Mouse (Mus musculus) MEL (cell line): ENCODE data around the gene Nudt16l1. TPM values are rescaled to one million over a fixed set of nuclear protein-coding genes. Genes with fewer than 3 reads are reported as not detected.

Experiments
- DNase-seq: peaks from one replicate; pipeline ENCODE4 v3.0.0; 2011; ENCODE audit warnings: low read depth, low spot score
- H3K27ac ChIP-seq: 2 replicates; pipeline ENCODE4 v1.5.1; 2012; ENCODE audit warnings: low read depth, mild to moderate bottlenecking, control low read depth, low read length, moderate library complexity; ENCODE audit not compliant: control insufficient read depth
- H3K27me3 ChIP-seq, 2 experiments: fragments of 150-350 bp in 1 of 2; sonication (generic) in 1 of 2; 2 replicates each; pipeline ENCODE4 v1.6.1; 2012; ENCODE audit warnings: low read length in 2 of 2, mild to moderate bottlenecking in 2 of 2, improper control_type of control experiment in 1 of 2, moderate library complexity in 1 of 2; ENCODE audit not compliant: insufficient read depth in 2 of 2, control insufficient read depth in 1 of 2
- H3K36me3 ChIP-seq, 2 experiments: 2 replicates each; pipeline ENCODE4 v1.6.1; 2012 to 2014; ENCODE audit warnings: low read length in 2 of 2, improper control_type of control experiment in 1 of 2, inconsistent platforms in 1 of 2, mild to moderate bottlenecking in 1 of 2; ENCODE audit not compliant: insufficient read depth in 2 of 2, control insufficient read depth in 1 of 2
- H3K4me1 ChIP-seq, 2 experiments: fragments of 150-350 bp in 1 of 2; sonication (generic) in 1 of 2; 2 replicates each; pipeline ENCODE4 v1.6.1; 2012; ENCODE audit warnings: low read length in 2 of 2, improper control_type of control experiment in 1 of 2, mild to moderate bottlenecking in 1 of 2; ENCODE audit not compliant: insufficient read depth in 2 of 2, control insufficient read depth in 1 of 2
- H3K4me3 ChIP-seq, 2 experiments: fragments of 150-350 bp in 1 of 2; sonication (generic) in 1 of 2; 2 replicates each; pipeline ENCODE4 v1.5.1; 2012; ENCODE audit warnings: low read depth in 2 of 2, low read length in 2 of 2, mild to moderate bottlenecking in 2 of 2, moderate library complexity in 2 of 2, control low read depth in 1 of 2, improper control_type of control experiment in 1 of 2; ENCODE audit not compliant: control insufficient read depth in 1 of 2, insufficient read depth in 1 of 2
- H3K79me2 ChIP-seq: 2 replicates; pipeline ENCODE4 v1.6.1; 2012; ENCODE audit warnings: mild to moderate bottlenecking, low read length, moderate library complexity; ENCODE audit not compliant: control insufficient read depth, poor library complexity, insufficient read depth
- H3K9ac ChIP-seq: 2 replicates; pipeline ENCODE4 v1.6.1; 2012; ENCODE audit warnings: low read depth, mild to moderate bottlenecking, control low read depth, low read length, moderate library complexity; ENCODE audit not compliant: control insufficient read depth, poor library complexity, severe bottlenecking
- H3K9me3 ChIP-seq: fragments of 150-350 bp; sonication (generic); replicated peaks from 2 replicates; pipeline ENCODE4 v1.6.1; 2012; ENCODE audit warnings: mild to moderate bottlenecking, low read length, improper control_type of control experiment, moderate library complexity; ENCODE audit not compliant: insufficient read depth
- CHD2 ChIP-seq: IDR thresholded peaks from 2 replicates; pipeline ENCODE4 v1.6.1; 2011; ENCODE audit warnings: low read length, improper control_type of control experiment
- CTCF ChIP-seq, 3 experiments: IDR thresholded peaks in 2 of 3; conservative IDR thresholded peaks in 1 of 3; 2 replicates each; pipeline ENCODE4 v1.5.1; 2011 to 2012; ENCODE audit warnings: low read length in 3 of 3, low read depth in 2 of 3, mild to moderate bottlenecking in 2 of 3, improper control_type of control experiment in 1 of 3, inconsistent platforms in 1 of 3, mixed read lengths in 1 of 3, moderate library complexity in 1 of 3; ENCODE audit not compliant: control insufficient read depth in 1 of 3, insufficient read depth in 1 of 3, poor library complexity in 1 of 3, severe bottlenecking in 1 of 3
- GABPA ChIP-seq: IDR thresholded peaks from 2 replicates; pipeline ENCODE4 v1.6.1; 2012; ENCODE audit warnings: low read depth, mild to moderate bottlenecking, inconsistent platforms, low read length, improper control_type of control experiment, moderate library complexity
- HCFC1 ChIP-seq: IDR thresholded peaks from 2 replicates; pipeline ENCODE4 v1.6.1; 2012; ENCODE audit warnings: low read depth, mild to moderate bottlenecking, inconsistent platforms, low read length, improper control_type of control experiment, moderate library complexity
- JUND ChIP-seq: IDR thresholded peaks from 2 replicates; pipeline ENCODE4 v1.6.1; 2011; ENCODE audit warnings: low read depth, mild to moderate bottlenecking, improper control_type of control experiment, low read length
- KAT2A ChIP-seq: conservative IDR thresholded peaks from 2 replicates; pipeline ENCODE4 v1.6.1; 2012; ENCODE audit warnings: low read depth, low read length, improper control_type of control experiment, inconsistent platforms
- MAZ ChIP-seq: IDR thresholded peaks from 2 replicates; pipeline ENCODE4 v1.6.1; 2012; ENCODE audit warnings: low read depth, mild to moderate bottlenecking, inconsistent platforms, low read length, improper control_type of control experiment
- MEF2A ChIP-seq: IDR thresholded peaks from 2 replicates; pipeline ENCODE4 v1.6.1; 2014; ENCODE audit warnings: low read depth, mild to moderate bottlenecking, inconsistent platforms, low read length, improper control_type of control experiment; ENCODE audit not compliant: poor library complexity, insufficient replicate concordance, severe bottlenecking; ENCODE audit errors: extremely low read depth
- MYC ChIP-seq: IDR thresholded peaks from 2 replicates; pipeline ENCODE4 v1.6.1; 2011; ENCODE audit warnings: low read depth, mild to moderate bottlenecking, low read length, improper control_type of control experiment, moderate library complexity
- NELFE ChIP-seq: IDR thresholded peaks from 2 replicates; pipeline ENCODE4 v1.6.1; 2011; ENCODE audit warnings: low read depth, low read length, improper control_type of control experiment
- POLR2AphosphoS5 ChIP-seq: IDR thresholded peaks from 2 replicates; pipeline ENCODE4 v1.6.1; 2012; ENCODE audit warnings: low read depth, borderline replicate concordance, mild to moderate bottlenecking, inconsistent platforms, low read length, moderate library complexity, mixed read lengths
- RAD21 ChIP-seq: IDR thresholded peaks from 2 replicates; pipeline ENCODE4 v1.6.1; 2011; ENCODE audit warnings: mild to moderate bottlenecking, low read depth, low read length, improper control_type of control experiment
- SMC3 ChIP-seq: IDR thresholded peaks from 2 replicates; pipeline ENCODE4 v1.6.1; 2011; ENCODE audit warnings: low read depth, low read length, improper control_type of control experiment
- TAL1 ChIP-seq: IDR thresholded peaks from 2 replicates; pipeline ENCODE4 v1.6.1; 2012; ENCODE audit warnings: mild to moderate bottlenecking, inconsistent platforms, low read length, moderate library complexity, mixed read lengths
- TCF12 ChIP-seq: IDR thresholded peaks from 2 replicates; pipeline ENCODE4 v1.6.1; 2014; ENCODE audit warnings: low read depth, mild to moderate bottlenecking, inconsistent platforms, low read length, improper control_type of control experiment, moderate library complexity
- UBTF ChIP-seq: IDR thresholded peaks from 2 replicates; pipeline ENCODE4 v1.6.1; 2012; ENCODE audit warnings: low read depth, mild to moderate bottlenecking, inconsistent platforms, low read length, improper control_type of control experiment, moderate library complexity, borderline replicate concordance; ENCODE audit not compliant: insufficient read depth
- USF1 ChIP-seq: IDR thresholded peaks from 2 replicates; pipeline ENCODE4 v1.6.1; 2014; ENCODE audit warnings: low read depth, mild to moderate bottlenecking, inconsistent platforms, low read length, improper control_type of control experiment, moderate library complexity
- USF2 ChIP-seq, 2 experiments: IDR thresholded peaks; 2 replicates each; pipeline ENCODE4 v1.6.1; 2011 to 2012; ENCODE audit warnings: improper control_type of control experiment in 2 of 2, low read length in 2 of 2, borderline replicate concordance in 1 of 2, inconsistent platforms in 1 of 2, low read depth in 1 of 2, mild to moderate bottlenecking in 1 of 2; ENCODE audit not compliant: insufficient read depth in 1 of 2
- ZC3H11A ChIP-seq: IDR thresholded peaks from 2 replicates; pipeline ENCODE4 v1.6.1; 2012; ENCODE audit warnings: low read depth, mild to moderate bottlenecking, inconsistent platforms, low read length, improper control_type of control experiment
- ZKSCAN1 ChIP-seq: IDR thresholded peaks from 2 replicates; pipeline ENCODE4 v1.6.1; 2012; ENCODE audit warnings: low read depth, mild to moderate bottlenecking, inconsistent platforms, low read length, improper control_type of control experiment, moderate library complexity
- ZNF384 ChIP-seq: IDR thresholded peaks from 2 replicates; pipeline ENCODE4 v1.6.1; 2012; ENCODE audit warnings: low read depth, mild to moderate bottlenecking, inconsistent platforms, low read length, improper control_type of control experiment
- polyA plus RNA-seq, 2 experiments: library from polyadenylated mRNA; stranded (reverse) in 1 of 2; unstranded in 1 of 2; fragments of >175 nt in 1 of 2; fragments of >200 nt in 1 of 2; gene quantifications; 2 replicates each; pipeline versions ENCODE4 v1.2.1 to v1.2.4; 2012; ENCODE audit warnings: low replicate concordance in 2 of 2, low read depth in 1 of 2; ENCODE audit not compliant: insufficient read length in 2 of 2, insufficient read depth in 1 of 2, missing spikeins in 1 of 2
- total RNA-seq: library from RNA; depleted of rRNA; stranded (reverse); fragments of 300-350 nt; gene quantifications from 2 replicates; pipeline ENCODE4 v1.2.3, GENCODE M21; 2012

The Nudt16l1 gene
- total and polyA plus RNA-seq, 3 experiments, result 41.1 to 69.3 TPM; not detected in 1

DNA sequence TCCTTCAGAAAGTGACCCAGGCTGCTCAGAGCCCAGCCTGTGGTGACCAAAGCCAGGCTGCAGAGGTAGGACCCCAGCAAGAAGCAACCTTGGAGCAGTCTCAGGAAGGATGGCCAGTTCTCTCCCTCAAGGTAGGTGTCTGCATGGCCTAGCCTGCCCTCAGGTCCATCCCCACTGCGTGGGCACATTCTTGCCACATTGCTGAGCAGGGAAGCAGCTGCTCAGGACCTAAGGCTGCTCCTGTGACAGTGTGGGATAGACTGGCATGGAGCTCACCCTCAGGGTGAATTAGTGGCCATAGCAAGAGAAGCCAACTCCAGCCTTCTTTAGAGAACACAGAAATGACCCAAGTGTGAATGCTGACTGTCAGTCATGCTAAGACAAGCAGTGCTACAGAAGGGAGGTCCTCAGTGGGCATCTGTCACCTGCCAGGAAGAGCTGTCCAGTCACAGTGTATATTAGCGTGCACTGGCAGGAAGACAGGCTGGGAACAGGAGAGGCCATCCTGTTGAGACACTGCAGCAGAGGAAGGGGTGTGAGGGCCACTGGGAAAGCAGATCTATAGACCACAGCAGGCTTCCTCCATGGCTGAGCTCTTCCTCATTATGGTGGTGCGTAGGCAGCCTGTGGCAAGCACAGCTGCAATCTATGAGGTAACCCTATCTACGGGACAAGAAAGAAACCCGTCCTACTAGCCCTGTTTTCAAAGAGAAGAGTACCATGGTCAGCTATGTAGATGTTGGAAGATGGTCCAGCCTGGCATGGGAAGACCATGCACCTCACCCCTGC is 30.7 kb downstream of the Nudt16l1 start:
- H3K4me1 ChIP-seq, result peaks cover 0 to 7% of the 10 kb centered on the region in 2 experiments; a peak in 1 of 4 replicates
- no peak overlapping the region for H3K27ac ChIP-seq

DNA sequence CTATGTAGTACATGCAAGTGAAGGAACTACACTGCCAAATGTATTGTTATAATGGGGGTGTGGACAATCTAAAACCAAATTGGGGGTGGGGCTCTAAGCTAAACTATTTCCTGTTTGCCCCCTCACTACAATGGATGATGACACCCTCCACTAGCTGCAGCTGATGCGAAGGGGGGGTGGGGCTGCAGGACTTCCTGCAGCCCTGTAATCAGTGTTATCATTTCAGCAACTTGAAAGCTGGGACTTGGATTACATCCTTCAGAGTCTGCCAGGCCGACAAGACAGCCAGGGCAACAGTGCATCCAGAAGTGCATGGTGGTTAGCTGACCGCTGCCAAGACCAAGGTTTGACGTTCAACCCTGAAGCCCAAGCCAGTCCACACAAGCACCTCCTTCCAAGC is 33.1 kb downstream of the Nudt16l1 start:
- Histone ChIP-seq H3K36me3 (no peaks in the 10 kb centered on the region), H3K4me3 (no peak overlapping the region), H3K79me2 (no peaks in the 10 kb centered on the region), H3K4me1 (no peaks in the 10 kb centered on the region), H3K27ac (no peak overlapping the region), H3K27me3 (no peaks in the 10 kb centered on the region), H3K9me3 (no peaks in the 10 kb centered on the region), H3K9ac (no peak overlapping the region)
- no peak for DNase-seq
- no peak for TF ChIP-seq POLR2AphosphoS5
- no peak for TF ChIP-seq HCFC1
- TF ChIP-seq CTCF (IDR thresholded peaks at IDR 0.05 in 2 of 3, conservative IDR thresholded peaks at IDR 0.05 in 1 of 3; ENCODE audit: control insufficient read depth in 1 of 3, insufficient read depth in 1 of 3, low read depth in 2 of 3, low read length in 3 of 3, poor library complexity in 1 of 3, severe bottlenecking in 1 of 3), result no peak
- TF ChIP-seq GABPA, result no peak
- no peak for TF ChIP-seq ZKSCAN1
- no peak for TF ChIP-seq TCF12
- TF ChIP-seq JUND, result no peak
- TF ChIP-seq USF1, result no peak
- TF ChIP-seq MAZ, result no peak
- no peak for TF ChIP-seq MEF2A
- no peak for TF ChIP-seq KAT2A
- TF ChIP-seq UBTF, result no peak

More for the DNA sequence above, 30.7 kb downstream of the Nudt16l1 start:
- Histone ChIP-seq H3K9me3 (no peaks in the 10 kb centered on the region), H3K36me3 (peaks cover 0 to 2% of the 10 kb centered on the region in 2 experiments; a peak in 1 of 4 replicates), H3K9ac (no peak overlapping the region), H3K79me2 (peaks cover under 1% of the 10 kb centered on the region; the same call in 1 of the 2 replicates), H3K27me3 (no peaks in the 10 kb centered on the region), H3K4me3 (no peak overlapping the region)
- no peak for DNase-seq
- no peak for TF ChIP-seq ZKSCAN1
- TF ChIP-seq MAZ, result no peak
- TF ChIP-seq RAD21, result no peak
- TF ChIP-seq CHD2, result no peak
- no peak for TF ChIP-seq MYC
- no peak for TF ChIP-seq SMC3
- no peak for TF ChIP-seq NELFE
- TF ChIP-seq HCFC1, result no peak
- TF ChIP-seq ZNF384, result no peak
- TF ChIP-seq TAL1, result no peak
- no peak for TF ChIP-seq MEF2A
- no peak for TF ChIP-seq KAT2A
- no peak for TF ChIP-seq USF2 (IDR thresholded peaks at IDR 0.05; ENCODE audit: borderline replicate concordance in 1 of 2, insufficient read depth in 1 of 2, low read depth in 1 of 2, low read length in 2 of 2)
- no peak for TF ChIP-seq ZC3H11A
- TF ChIP-seq, all 39 proteins: peak for 0
